Mouse (Mus musculus): ENCODE data around the gene Stk11.

Gene Stk11

DNA sequence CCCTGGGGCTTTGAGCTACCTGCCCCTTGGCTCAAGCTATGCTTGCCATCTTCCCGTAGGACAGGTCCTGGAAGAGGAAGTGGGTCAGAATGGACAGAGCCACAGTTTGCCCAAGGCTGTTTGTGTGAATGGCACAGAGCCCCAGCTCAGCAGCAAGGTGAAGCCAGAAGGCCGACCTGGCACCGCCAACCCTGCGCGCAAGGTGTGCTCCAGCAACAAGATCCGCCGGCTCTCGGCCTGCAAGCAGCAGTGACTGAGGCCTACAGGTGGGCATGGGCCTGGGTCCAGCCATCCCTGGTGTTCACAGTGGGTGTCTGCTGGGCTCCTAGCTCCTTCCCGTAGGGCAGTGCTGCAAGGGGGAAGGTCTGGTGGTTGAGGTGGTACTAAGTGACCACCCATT is 14.2 kb downstream of the Stk11 start:
- DNase-seq (ENCODE audit: low read depth, low spot score) = no peak

GRCm38 (mm10) chr10:80130403-80131031 is 14.9 kb downstream of the Stk11 start:
- no peak for DNase-seq (ENCODE audit: low read depth, low spot score)

GRCm38 (mm10) chr10:80131316-80131951 is 15.8 kb downstream of the Stk11 start:
- peak; percentile 72 for DNase-seq (ENCODE audit: low read depth, low spot score)

DNA sequence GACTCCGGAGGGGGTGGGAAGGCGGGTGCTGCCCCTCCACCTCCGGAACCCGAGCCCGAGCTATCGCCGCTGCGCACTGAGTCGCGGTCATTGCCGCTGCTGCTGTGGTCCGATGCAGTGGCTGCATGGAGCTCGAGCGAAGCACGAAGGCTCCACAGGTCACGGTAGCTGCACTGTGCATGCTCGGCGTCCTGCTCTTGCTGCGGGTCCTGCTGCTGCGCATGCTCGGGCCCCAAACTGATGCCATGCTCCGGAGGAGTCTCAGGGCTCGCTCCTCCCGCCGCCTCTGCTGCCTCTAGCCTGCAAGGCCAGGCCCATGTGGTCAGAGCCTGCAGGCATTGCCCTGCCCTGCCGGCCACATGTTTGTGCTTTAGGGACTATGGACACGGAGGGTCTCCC is 16.3 kb downstream of the Stk11 start:
- peak; percentile 45 for DNase-seq (ENCODE audit: low read depth, low spot score)

DNA sequence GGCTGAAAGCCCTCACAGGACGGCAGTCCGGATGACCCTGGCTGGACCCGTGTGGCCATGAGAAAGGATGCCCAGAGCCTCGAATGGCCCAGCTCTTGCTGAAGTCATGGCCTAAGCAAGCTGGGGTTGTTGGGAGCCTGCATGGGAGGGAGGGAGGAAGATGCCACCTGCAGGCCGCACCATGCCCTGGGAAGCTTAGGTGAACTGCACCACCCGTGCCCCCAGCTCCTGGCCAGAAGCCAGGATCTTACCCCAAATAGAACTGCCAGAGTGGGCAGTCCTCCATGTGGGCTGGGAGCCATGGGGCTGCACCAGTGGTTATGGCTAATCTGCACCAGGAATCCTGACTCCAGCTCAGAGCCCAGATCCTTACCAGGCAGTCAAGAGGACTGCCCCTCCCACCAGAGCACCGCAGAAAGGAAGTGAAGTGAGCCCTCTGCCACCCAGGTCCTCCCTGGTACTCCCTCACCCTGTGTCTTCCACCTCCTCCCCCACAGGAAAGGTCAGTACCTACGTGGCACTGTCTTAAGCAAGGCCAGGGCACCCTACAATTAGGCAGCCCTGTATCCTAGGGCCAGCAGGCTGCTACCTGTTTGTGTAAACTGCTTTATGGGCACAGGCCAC is 17.7 kb downstream of the Stk11 start:
- DNase-seq (ENCODE audit: low read depth, low spot score) = no peak

DNA sequence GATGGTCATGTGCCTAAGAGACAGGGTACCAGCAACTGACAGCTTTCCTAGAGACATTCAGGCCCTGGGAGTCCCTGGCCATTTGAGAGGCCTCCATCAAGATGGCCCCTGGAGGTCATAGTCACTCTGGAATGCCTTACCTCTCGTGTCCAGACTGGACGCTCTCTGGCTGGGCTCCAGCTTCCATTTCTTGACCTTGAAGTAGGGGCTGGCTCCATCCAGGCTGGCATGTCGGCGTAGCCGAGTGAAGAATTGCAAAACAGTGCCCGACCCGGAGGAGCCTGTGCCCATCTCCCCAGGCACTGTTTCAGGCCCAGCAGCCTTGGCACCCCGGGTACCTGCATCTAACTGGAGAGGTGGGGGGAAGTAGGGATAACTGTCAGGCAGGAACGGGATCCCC is 18.8 kb downstream of the Stk11 start:
- no peak for DNase-seq (ENCODE audit: low read depth, low spot score)

GRCm38 (mm10) chr10:80135161-80135560 is 19.6 kb downstream of the Stk11 start:
- DNase-seq (ENCODE audit: low read depth, low spot score) = no peak

DNA sequence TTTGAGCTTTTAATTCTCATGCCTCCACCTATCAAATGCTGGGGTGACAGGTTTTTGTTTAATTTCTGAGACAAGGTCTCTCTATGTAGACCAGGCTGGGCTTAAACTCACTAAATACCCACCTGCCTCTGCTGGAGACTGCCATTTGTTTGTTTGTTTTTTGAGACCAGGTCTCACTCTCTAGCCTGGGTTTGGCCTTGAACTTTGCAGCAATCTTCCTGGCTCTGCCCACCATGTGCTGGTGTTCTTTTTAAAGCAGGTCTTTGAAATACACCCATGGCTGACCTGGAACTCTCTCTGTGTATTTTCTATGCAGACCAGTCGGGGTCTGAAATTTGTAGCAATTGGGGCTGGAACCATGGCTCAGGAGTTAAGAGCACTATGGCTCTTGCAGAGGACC is 20.0 kb downstream of the Stk11 start:
- no peak for DNase-seq (ENCODE audit: low read depth, low spot score)

DNA sequence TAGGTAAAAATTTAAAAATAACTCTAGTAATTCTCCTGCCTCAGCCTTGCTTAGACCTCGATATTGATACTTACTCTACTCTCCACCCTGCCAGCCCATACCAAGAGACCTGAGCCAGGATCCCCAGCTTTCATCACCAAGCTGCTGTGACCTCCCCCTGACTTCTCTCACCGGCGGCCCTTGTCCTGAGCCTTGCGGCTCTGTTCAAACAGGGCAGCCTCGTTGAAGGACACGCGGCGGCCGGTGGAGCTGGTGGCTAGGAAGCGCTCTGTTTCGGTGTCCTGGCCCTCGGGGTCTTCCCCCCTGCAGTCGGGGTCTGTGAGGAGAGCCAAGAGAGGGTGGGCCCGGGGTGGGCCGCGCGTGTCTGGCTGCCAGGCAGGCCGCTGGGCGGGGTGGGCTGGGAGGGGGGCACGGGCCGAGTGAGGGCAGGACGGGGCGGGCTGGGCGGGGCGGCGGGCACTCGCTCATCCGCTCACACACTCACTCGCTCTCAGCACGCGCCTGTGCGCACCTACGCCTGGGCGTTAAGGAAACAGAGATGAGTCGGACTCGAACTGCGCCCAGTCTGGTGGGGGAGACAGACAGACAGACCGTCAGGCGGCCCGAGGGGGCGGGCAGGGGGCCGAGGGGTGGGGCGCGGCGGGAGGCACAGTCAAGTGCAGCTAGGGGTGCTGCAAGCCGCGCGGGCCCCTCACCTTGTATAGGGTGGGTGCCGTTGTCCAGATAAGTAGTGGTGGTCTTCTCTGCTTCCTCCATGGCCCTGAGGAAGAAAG is 20.8 kb downstream of the Stk11 start:
- no peak for DNase-seq (ENCODE audit: low read depth, low spot score)

DNA sequence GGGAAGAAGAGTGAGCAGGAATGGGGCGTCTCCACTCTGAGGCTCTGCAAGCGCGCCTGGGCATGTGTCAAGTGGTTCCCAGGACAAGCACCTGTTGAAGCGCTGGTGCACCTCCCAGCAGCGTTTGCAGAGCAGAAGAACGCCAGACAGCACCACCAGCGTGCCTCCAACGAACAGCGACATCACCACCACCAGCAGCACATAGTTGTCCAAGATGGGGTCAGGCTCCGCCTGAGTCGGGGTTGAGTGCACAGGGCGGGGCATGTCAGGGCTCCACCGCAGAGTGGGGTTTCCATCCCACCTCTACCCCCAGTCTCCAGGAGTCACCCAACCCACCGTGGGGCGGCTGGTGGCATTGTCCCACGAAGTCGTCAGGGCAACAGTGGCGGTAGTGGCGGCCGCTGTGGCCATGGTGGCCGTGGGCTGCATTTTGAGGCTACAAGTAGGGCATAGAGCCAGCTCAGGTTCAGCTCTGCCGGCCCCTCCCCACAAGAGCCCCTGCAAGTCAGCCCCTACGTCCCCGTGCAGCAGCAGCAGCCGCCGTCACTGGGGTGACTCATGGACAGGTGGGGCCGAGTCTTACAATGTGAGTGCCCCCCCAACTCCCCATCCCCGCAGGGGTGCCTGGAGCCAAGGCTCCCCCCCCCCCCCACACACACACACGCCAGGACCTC is 21.5 kb downstream of the Stk11 start:
- peak; percentile 57 for DNase-seq (ENCODE audit: low read depth, low spot score)

DNA sequence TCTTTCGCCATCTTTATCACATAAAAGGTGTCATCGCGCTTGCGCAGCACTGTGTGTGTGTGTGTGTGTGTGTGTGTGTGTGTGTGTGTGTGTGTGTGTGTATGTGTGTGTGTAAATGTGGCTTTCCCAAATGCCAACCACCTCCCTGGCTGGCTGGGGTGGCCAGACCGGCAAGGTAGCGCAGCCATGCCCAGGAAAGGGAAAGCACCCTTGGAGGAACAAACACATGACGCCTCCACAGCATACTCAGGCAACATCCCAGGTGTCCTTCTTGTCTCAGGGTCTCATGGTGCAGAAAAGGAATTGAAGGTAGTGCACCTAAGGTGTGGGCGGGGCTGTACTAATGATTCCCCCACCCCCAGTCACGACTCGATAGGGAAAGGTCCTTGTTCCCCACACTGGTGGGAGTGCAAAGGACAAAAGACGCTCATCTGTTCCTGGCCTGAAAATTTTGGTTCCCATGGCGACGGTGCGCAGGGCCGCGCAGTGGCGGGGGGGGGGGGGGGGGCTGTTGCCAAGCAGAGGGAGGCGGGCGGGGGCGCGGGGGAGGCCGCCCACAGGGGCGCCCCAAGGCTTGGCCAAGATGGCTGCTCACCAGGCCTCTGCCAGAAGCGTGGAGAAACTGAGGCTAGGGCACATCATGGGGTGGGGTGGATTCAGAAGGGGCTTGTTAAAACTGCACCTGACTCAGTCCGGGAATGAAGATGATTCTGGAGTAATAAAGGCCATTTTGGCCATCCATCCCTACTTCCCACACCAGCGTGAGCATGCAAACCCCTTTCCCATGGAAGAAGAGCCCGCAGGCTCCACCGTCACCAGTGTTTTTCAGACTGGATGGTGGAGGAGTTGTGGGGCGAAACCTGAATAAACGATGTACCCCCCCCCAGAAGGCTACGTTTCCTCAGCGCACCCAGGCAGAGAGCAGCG is 22.3 kb downstream of the Stk11 start:
- DNase-seq (ENCODE audit: low read depth, low spot score) = no peak

GRCm38 (mm10) chr10:80138553-80139438 is 23.2 kb downstream of the Stk11 start, which contains the start of gene Atp5d:
Gene Atp5d, plus strand, starts transcription at chr10:80138632.
- peak; percentile 74 for DNase-seq (ENCODE audit: low read depth, low spot score)

- DNase-seq (ENCODE audit: low read depth, low spot score) = peak; percentile 75
Measured at GRCm38 (mm10) chr10:80139439-80139775, 23.8 kb downstream of the Stk11 start.

- no peak for DNase-seq (ENCODE audit: low read depth, low spot score)
Measured at GRCm38 (mm10) chr10:80139975-80140665, 24.5 kb downstream of the Stk11 start.

DNA sequence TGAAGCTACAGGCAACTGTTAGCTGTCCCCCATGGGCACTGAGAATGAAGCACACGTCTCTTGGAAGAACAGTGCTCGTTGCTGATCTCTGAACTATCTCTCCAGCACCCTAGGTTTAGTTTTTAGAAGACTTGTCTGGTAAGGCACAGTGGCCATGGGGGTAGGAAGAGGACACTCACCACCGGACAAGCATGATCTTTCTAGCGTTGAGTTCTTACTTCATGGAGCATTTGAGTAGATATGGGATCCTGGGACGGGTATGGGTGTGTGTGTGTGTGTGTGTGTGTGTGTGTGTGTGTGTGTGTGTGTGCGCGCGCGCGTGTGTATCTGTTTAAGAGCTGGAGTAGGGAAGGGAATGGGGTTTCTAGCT is 25.0 kb downstream of the Stk11 start, which contains the start of gene Cbarp:
Gene Cbarp (minus strand): TSS at position 170 of the 370 bp plus-strand sequence.
- DNase-seq (ENCODE audit: low read depth, low spot score) = no peak

DNA sequence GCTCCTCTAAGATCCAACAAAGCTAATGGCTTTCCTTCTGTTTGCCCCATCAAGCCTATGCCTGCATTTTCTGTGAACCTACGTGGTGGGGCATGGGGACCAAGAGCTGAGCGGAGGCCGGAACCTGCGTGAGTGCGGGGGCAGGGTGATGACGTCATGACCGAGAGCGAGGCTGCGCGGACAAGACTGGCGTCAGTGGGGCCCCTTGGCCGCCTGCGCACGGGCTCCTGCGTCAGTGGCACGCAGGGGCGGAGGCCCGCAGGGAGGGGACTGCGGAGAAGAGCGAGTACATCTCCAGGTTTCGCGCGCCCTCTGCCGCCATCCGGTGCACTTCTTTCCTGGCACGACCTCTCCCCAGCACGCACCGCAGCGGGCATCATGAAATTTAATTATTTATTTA is 25.6 kb downstream of the Stk11 start:
- peak; percentile 96 for DNase-seq (ENCODE audit: low read depth, low spot score)

- peak; percentile 99 for DNase-seq (ENCODE audit: low read depth, low spot score)
Measured at GRCm38 (mm10) chr10:80141786-80142529, 26.4 kb downstream of the Stk11 start.

- peak; percentile 50 for DNase-seq (ENCODE audit: low read depth, low spot score)
Measured at GRCm38 (mm10) chr10:80142530-80142925, 26.9 kb downstream of the Stk11 start.

Data from ZHBTc4 (cell line).